Mouse (Mus musculus) bone marrow macrophage, adult 2 months (primary cell): Measurements from ENCODE around the gene Fam118b.

Experiments used
- CTCF ChIP-seq: IDR thresholded peaks from 2 replicates; pipeline ENCODE4 v1.5.1; 2012; ENCODE audit warnings: low read depth, mild to moderate bottlenecking, low read length, moderate library complexity
- POLR2A ChIP-seq: IDR thresholded peaks from 2 replicates; pipeline ENCODE4 v1.6.1; 2012; ENCODE audit warnings: mild to moderate bottlenecking, low read depth, low read length, borderline replicate concordance

DNA sequence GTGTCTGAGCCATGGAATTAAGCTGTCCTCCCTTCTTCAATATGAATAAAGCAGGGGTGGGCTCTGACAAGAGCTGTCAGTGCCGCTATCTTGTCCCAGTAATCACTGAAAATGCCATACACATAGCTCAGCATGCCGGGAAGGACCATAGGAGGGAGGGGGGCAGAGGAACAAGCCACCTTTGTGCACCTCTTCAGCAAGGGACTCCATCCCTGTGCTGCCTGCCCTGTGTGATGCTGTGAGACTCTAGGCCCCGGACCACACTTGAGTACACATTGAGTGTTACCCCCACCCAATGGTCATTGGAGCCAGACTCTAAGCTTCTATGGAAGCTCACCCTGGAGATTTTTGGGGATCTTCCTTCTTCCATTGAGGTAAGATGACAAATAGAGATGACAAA is 18.7 kb upstream of the Fam118b start:
- no peak for TF ChIP-seq CTCF
- no peak for TF ChIP-seq POLR2A
